Mouse (Mus musculus): Measurements from ENCODE around the gene Sun3. TPM values are rescaled to one million over a fixed set of nuclear protein-coding genes. Genes with fewer than 3 reads are reported as not detected.

Sun3 gene
- polyA plus RNA-seq (2015; fragmentation: Nextera tagmentation; extraction: Ambion mirVana), result 0.12 TPM in 1 of 2 replicates, not detected in the other

GRCm38 (mm10) chr11:9048703-9049060 is at the start of gene Sun3:
Gene Sun3 (minus strand): TSS chr11:9048991.
- Histone ChIP-seq H3K9me3 (no peaks in the 10 kb centered on the region), H3K27me3 (peaks cover 21% of the 10 kb centered on the region; the same call in 1 of the 2 replicates), H3K9ac (0 out of 2 replicates have a peak within 1 kb of the TSS, but pooled peaks have one; percentile 34), H3K4me1 (peaks cover 12% of the 10 kb centered on the region), H3K4me2 (peak within 1 kb of the TSS; percentile 98), H3K27ac (no peak within 1 kb of the TSS), H3K4me3 (peak within 1 kb of the TSS; percentile 52), H3K36me3 (no peaks in the 10 kb centered on the region)
- 1% methylated on average over 18 of the region's 18 CpGs for WGBS
- ATAC-seq (ENCODE audit: borderline replicate concordance, extremely low read depth, low FRiP score, low TSS enrichment), result peak; percentile 50; the same call in 1 of the 2 replicates

- ATAC-seq (ENCODE audit: borderline replicate concordance, extremely low read depth, low FRiP score, low TSS enrichment), result no peak
- 88% methylated on average over 3 of the region's 3 CpGs for WGBS
- no peak overlapping the region for H3K9ac ChIP-seq
- no peak overlapping the region for H3K4me2 ChIP-seq
- no peaks in the 10 kb centered on the region for H3K4me1 ChIP-seq
- H3K36me3 ChIP-seq, result no peaks in the 10 kb centered on the region
- H3K27me3 ChIP-seq, result no peaks in the 10 kb centered on the region
- no peak overlapping the region for H3K4me3 ChIP-seq
- H3K27ac ChIP-seq, result no peak overlapping the region
- no peaks in the 10 kb centered on the region for H3K9me3 ChIP-seq
Measured at GRCm38 (mm10) chr11:9076444-9076843, 27.7 kb upstream of the Sun3 start.

GRCm38 (mm10) chr11:9060484-9060883 is 11.7 kb upstream of the Sun3 start:
- Histone ChIP-seq H3K36me3 (no peaks in the 10 kb centered on the region), H3K4me1 (no peaks in the 10 kb centered on the region), H3K4me2 (no peak overlapping the region), H3K27me3 (no peaks in the 10 kb centered on the region), H3K9ac (no peak overlapping the region), H3K4me3 (no peak overlapping the region), H3K27ac (no peak overlapping the region), H3K9me3 (no peaks in the 10 kb centered on the region)
- no peak for ATAC-seq (ENCODE audit: borderline replicate concordance, extremely low read depth, low FRiP score, low TSS enrichment)
- WGBS, result 38% methylated on average over 5 of the region's 5 CpGs

GRCm38 (mm10) chr11:9060029-9060428 is 11.2 kb upstream of the Sun3 start:
- no peaks in the 10 kb centered on the region for H3K36me3 ChIP-seq
- ATAC-seq (ENCODE audit: borderline replicate concordance, extremely low read depth, low FRiP score, low TSS enrichment), result no peak
- H3K4me2 ChIP-seq, result no peak overlapping the region
- no peaks in the 10 kb centered on the region for H3K9me3 ChIP-seq
- H3K27me3 ChIP-seq, result no peaks in the 10 kb centered on the region
- H3K4me1 ChIP-seq, result no peaks in the 10 kb centered on the region
- 81% methylated on average over 1 of the region's 1 CpGs for WGBS
- H3K27ac ChIP-seq, result no peak overlapping the region
- H3K4me3 ChIP-seq, result no peak overlapping the region
- H3K9ac ChIP-seq, result no peak overlapping the region

- 63% methylated on average over 4 of the region's 4 CpGs for WGBS
- no peaks in the 10 kb centered on the region for H3K9me3 ChIP-seq
- H3K9ac ChIP-seq, result no peak overlapping the region
- H3K27me3 ChIP-seq, result no peaks in the 10 kb centered on the region
- H3K4me1 ChIP-seq, result no peaks in the 10 kb centered on the region
- no peak for ATAC-seq (ENCODE audit: borderline replicate concordance, extremely low read depth, low FRiP score, low TSS enrichment)
- H3K27ac ChIP-seq, result no peak overlapping the region
- H3K4me2 ChIP-seq, result no peak overlapping the region
- no peaks in the 10 kb centered on the region for H3K36me3 ChIP-seq
- H3K4me3 ChIP-seq, result no peak overlapping the region
Measured at GRCm38 (mm10) chr11:9057711-9058110, 8.9 kb upstream of the Sun3 start.

- ATAC-seq (ENCODE audit: borderline replicate concordance, extremely low read depth, low FRiP score, low TSS enrichment), result no peak
- Histone ChIP-seq H3K9me3 (no peaks in the 10 kb centered on the region), H3K27me3 (no peaks in the 10 kb centered on the region), H3K4me3 (no peak overlapping the region), H3K4me2 (no peak overlapping the region), H3K4me1 (no peaks in the 10 kb centered on the region), H3K9ac (no peak overlapping the region), H3K36me3 (no peaks in the 10 kb centered on the region), H3K27ac (no peak overlapping the region)
- 79% methylated on average over 2 of the region's 2 CpGs for WGBS
Measured at GRCm38 (mm10) chr11:9056937-9057336, 8.1 kb upstream of the Sun3 start.

- no peak for ATAC-seq (ENCODE audit: borderline replicate concordance, extremely low read depth, low FRiP score, low TSS enrichment)
- H3K4me2 ChIP-seq, result no peak overlapping the region
- no peak overlapping the region for H3K9ac ChIP-seq
- no peaks in the 10 kb centered on the region for H3K9me3 ChIP-seq
- H3K4me1 ChIP-seq, result peaks cover 12% of the 10 kb centered on the region
- peaks cover 21% of the 10 kb centered on the region; the same call in 1 of the 2 replicates for H3K27me3 ChIP-seq
- no peak overlapping the region for H3K4me3 ChIP-seq
- H3K36me3 ChIP-seq, result no peaks in the 10 kb centered on the region
- H3K27ac ChIP-seq, result no peak overlapping the region
- 60% methylated on average over 2 of the region's 2 CpGs for WGBS
Measured at GRCm38 (mm10) chr11:9051895-9052294, 3.1 kb upstream of the Sun3 start.

GRCm38 (mm10) chr11:9050241-9050640 is 1.4 kb upstream of the Sun3 start:
- Histone ChIP-seq H3K27ac (no peak overlapping the region), H3K9ac (no peak overlapping the region), H3K36me3 (no peaks in the 10 kb centered on the region), H3K9me3 (no peaks in the 10 kb centered on the region), H3K4me2 (no peak overlapping the region), H3K27me3 (peaks cover 21% of the 10 kb centered on the region; the same call in 1 of the 2 replicates), H3K4me3 (no peak overlapping the region), H3K4me1 (peaks cover 12% of the 10 kb centered on the region)
- no peak for ATAC-seq (ENCODE audit: borderline replicate concordance, extremely low read depth, low FRiP score, low TSS enrichment)
- WGBS, result 79% methylated on average over 4 of the region's 4 CpGs

GRCm38 (mm10) chr11:9048011-9048702 is 634 bp downstream of the Sun3 start, which contains the start of gene Gm11992:
Gene Gm11992 (plus strand): TSS chr11:9048594.
- 0 out of 2 replicates have a peak within 1 kb of the TSS, but pooled peaks have one; percentile 34 for H3K9ac ChIP-seq
- peaks cover 12% of the 10 kb centered on the region for H3K4me1 ChIP-seq
- no peak within 1 kb of the TSS for H3K27ac ChIP-seq
- H3K4me3 ChIP-seq, result peak within 1 kb of the TSS; percentile 52
- peaks cover 21% of the 10 kb centered on the region; the same call in 1 of the 2 replicates for H3K27me3 ChIP-seq
- peak; percentile 100 for ATAC-seq (ENCODE audit: borderline replicate concordance, extremely low read depth, low FRiP score, low TSS enrichment)
- 4% methylated on average over 21 of the region's 21 CpGs for WGBS
- H3K4me2 ChIP-seq, result peak within 1 kb of the TSS; percentile 98
- H3K36me3 ChIP-seq, result no peaks in the 10 kb centered on the region
- H3K9me3 ChIP-seq, result no peaks in the 10 kb centered on the region

- 39% methylated on average over 5 of the region's 5 CpGs for WGBS
- Histone ChIP-seq H3K27me3 (peaks cover 21% of the 10 kb centered on the region; the same call in 1 of the 2 replicates), H3K9me3 (no peaks in the 10 kb centered on the region), H3K4me2 (no peak overlapping the region), H3K4me1 (peaks cover 12% of the 10 kb centered on the region), H3K9ac (no peak overlapping the region), H3K36me3 (no peaks in the 10 kb centered on the region), H3K27ac (no peak overlapping the region), H3K4me3 (no peak overlapping the region)
- no peak for ATAC-seq (ENCODE audit: borderline replicate concordance, extremely low read depth, low FRiP score, low TSS enrichment)
Measured at GRCm38 (mm10) chr11:9047044-9047443, 1.7 kb downstream of the Sun3 start.

- Histone ChIP-seq H3K4me3 (no peak overlapping the region), H3K9me3 (no peaks in the 10 kb centered on the region), H3K27ac (no peak overlapping the region), H3K4me2 (no peak overlapping the region), H3K36me3 (no peaks in the 10 kb centered on the region), H3K9ac (no peak overlapping the region), H3K27me3 (peaks cover 21% of the 10 kb centered on the region; the same call in 1 of the 2 replicates), H3K4me1 (peaks cover 12% of the 10 kb centered on the region)
- 77% methylated on average over 2 of the region's 2 CpGs for WGBS
- no peak for ATAC-seq (ENCODE audit: borderline replicate concordance, extremely low read depth, low FRiP score, low TSS enrichment)
Measured at GRCm38 (mm10) chr11:9046546-9046945, 2.2 kb downstream of the Sun3 start.

GRCm38 (mm10) chr11:9031530-9031929 is 17.3 kb downstream of the Sun3 start:
- Histone ChIP-seq H3K27me3 (no peaks in the 10 kb centered on the region), H3K27ac (no peak overlapping the region), H3K4me1 (no peaks in the 10 kb centered on the region), H3K4me3 (no peak overlapping the region), H3K9me3 (no peaks in the 10 kb centered on the region), H3K9ac (no peak overlapping the region), H3K4me2 (no peak overlapping the region), H3K36me3 (no peaks in the 10 kb centered on the region)
- ATAC-seq (ENCODE audit: borderline replicate concordance, extremely low read depth, low FRiP score, low TSS enrichment), result no peak
- 80% methylated on average over 2 of the region's 2 CpGs for WGBS

Measured in lung, embryonic 15.5 days (tissue).